Mouse (Mus musculus): ENCODE data around the gene Slc22a20. TPM values are rescaled to one million over a fixed set of nuclear protein-coding genes. Genes with fewer than 3 reads are reported as not detected.
A peak's percentile ranks its signal among the peaks of the same experiment; 100 is the strongest.

The Slc22a20 gene
- total RNA-seq (2021) = not detected
- long read RNA-seq, experiment 1 = 0 reads
- long read RNA-seq, experiment 2 = 0 reads

- no peak for DNase-seq (ENCODE audit: low spot score in 2 of 2)
- intact Hi-C loops (cut with DNase I) = no loop called here
Observed at GRCm38 (mm10) chr19:5986043-5986442, at the start of gene Slc22a20. Gene Slc22a20, minus strand, starts transcription at chr19:5986143.

GRCm38 (mm10) chr19:6030520-6031280 is 44.8 kb upstream of the Slc22a20 start:
- DNase-seq (ENCODE audit: low spot score in 2 of 2) = no peak
- intact Hi-C loops (cut with DNase I) = no loop called here

GRCm38 (mm10) chr19:6029426-6029825 is 43.5 kb upstream of the Slc22a20 start:
- no peak for DNase-seq (ENCODE audit: low spot score in 2 of 2)
- intact Hi-C loops (cut with DNase I) = no loop called here

- intact Hi-C loops (cut with DNase I) = no loop called here
- no peak for DNase-seq (ENCODE audit: low spot score in 2 of 2)
Observed at GRCm38 (mm10) chr19:6028991-6029390, 43.0 kb upstream of the Slc22a20 start.

GRCm38 (mm10) chr19:6023930-6024329 is 38.0 kb upstream of the Slc22a20 start:
- intact Hi-C loops (cut with DNase I) = no loop called here
- DNase-seq (ENCODE audit: low spot score in 2 of 2) = no peak

- no peak for DNase-seq (ENCODE audit: low spot score in 2 of 2)
- intact Hi-C loops (cut with DNase I) = no loop called here
Observed at GRCm38 (mm10) chr19:6023059-6023458, 37.1 kb upstream of the Slc22a20 start.

- intact Hi-C loops (cut with DNase I) = no loop called here
- DNase-seq (ENCODE audit: low spot score in 2 of 2) = no peak
Observed at GRCm38 (mm10) chr19:6020276-6020675, 34.3 kb upstream of the Slc22a20 start.

GRCm38 (mm10) chr19:6018142-6019089 is 32.5 kb upstream of the Slc22a20 start:
- peak; percentile 88 to 91 for DNase-seq (ENCODE audit: low spot score in 2 of 2)
- intact Hi-C loops (cut with DNase I) = loop anchor here (2.0 to 5.0 kb wide), 2 partner anchors 54 to 96 kb away; partner anchors contain the start of genes Cdc42ep2 and Pola2

- no peak for DNase-seq (ENCODE audit: low spot score in 2 of 2)
- intact Hi-C loops (cut with DNase I) = loop anchor here (5.0 kb wide), 1 partner anchor 94 kb away; the partner anchor contains the start of gene Cdc42ep2
Observed at GRCm38 (mm10) chr19:6016532-6016931, 30.6 kb upstream of the Slc22a20 start.

- peak; percentile 52 to 68 for DNase-seq (ENCODE audit: low spot score in 2 of 2)
- intact Hi-C loops (cut with DNase I) = loop anchor here (5.0 kb wide), 1 partner anchor 93 kb away; the partner anchor contains the start of gene Cdc42ep2
Observed at GRCm38 (mm10) chr19:6015511-6016315, 29.8 kb upstream of the Slc22a20 start, which contains the start of gene Capn1. Gene Capn1, minus strand, starts transcription at chr19:6015897.

GRCm38 (mm10) chr19:6014991-6015510 is 29.1 kb upstream of the Slc22a20 start:
- DNase-seq (ENCODE audit: low spot score in 2 of 2) = no peak
- intact Hi-C loops (cut with DNase I) = loop anchor here (5.0 kb wide), 1 partner anchor 93 kb away; the partner anchor contains the start of gene Cdc42ep2

GRCm38 (mm10) chr19:6013691-6014090 is 27.7 kb upstream of the Slc22a20 start:
- intact Hi-C loops (cut with DNase I) = no loop called here

GRCm38 (mm10) chr19:6009137-6009536 is 23.2 kb upstream of the Slc22a20 start:
- no peak for DNase-seq (ENCODE audit: low spot score in 2 of 2)
- intact Hi-C loops (cut with DNase I) = no loop called here

More at GRCm38 (mm10) chr19:6013691-6014090, 27.7 kb upstream of the Slc22a20 start:
- no peak for DNase-seq (ENCODE audit: low spot score in 2 of 2)

GRCm38 (mm10) chr19:6007013-6007412 is 21.1 kb upstream of the Slc22a20 start:
- intact Hi-C loops (cut with DNase I) = no loop called here
- DNase-seq (ENCODE audit: low spot score in 2 of 2) = no peak

- intact Hi-C loops (cut with DNase I) = no loop called here
- DNase-seq (ENCODE audit: low spot score in 2 of 2) = no peak
Observed at GRCm38 (mm10) chr19:6005541-6005940, 19.6 kb upstream of the Slc22a20 start.

GRCm38 (mm10) chr19:5999969-6000368 is 14.0 kb upstream of the Slc22a20 start:
- DNase-seq (ENCODE audit: low spot score in 2 of 2) = no peak
- intact Hi-C loops (cut with DNase I) = no loop called here

- no peak for DNase-seq (ENCODE audit: low spot score in 2 of 2)
- intact Hi-C loops (cut with DNase I) = no loop called here
Observed at GRCm38 (mm10) chr19:5998180-5998579, 12.2 kb upstream of the Slc22a20 start.

- intact Hi-C loops (cut with DNase I) = no loop called here
- DNase-seq (ENCODE audit: low spot score in 2 of 2) = no peak
Observed at GRCm38 (mm10) chr19:5994711-5995110, 8.8 kb upstream of the Slc22a20 start.

GRCm38 (mm10) chr19:5992012-5992411 is 6.1 kb upstream of the Slc22a20 start:
- no peak for DNase-seq (ENCODE audit: low spot score in 2 of 2)
- intact Hi-C loops (cut with DNase I) = no loop called here
